Mouse (Mus musculus) CD4-positive, CD25-positive, alpha-beta regulatory T cell (primary cell): ENCODE data around the gene Psme4. TPM values are rescaled to one million over a fixed set of nuclear protein-coding genes. Genes with fewer than 3 reads are reported as not detected.

Experiments used
- polyA plus RNA-seq: library from polyadenylated mRNA; unstranded; fragments of 100-300 nt; shearing (Covaris generic); gene quantifications from one replicate; pipeline ENCODE4 v1.2.1, GENCODE M21; 2017

Gene Psme4
- 18.2 TPM for polyA plus RNA-seq

GRCm38 (mm10) chr11:30771267-30771903 lies at the start of gene Psme4:
TSS of gene Psme4 (plus strand) at chr11:30771726.

DNA sequence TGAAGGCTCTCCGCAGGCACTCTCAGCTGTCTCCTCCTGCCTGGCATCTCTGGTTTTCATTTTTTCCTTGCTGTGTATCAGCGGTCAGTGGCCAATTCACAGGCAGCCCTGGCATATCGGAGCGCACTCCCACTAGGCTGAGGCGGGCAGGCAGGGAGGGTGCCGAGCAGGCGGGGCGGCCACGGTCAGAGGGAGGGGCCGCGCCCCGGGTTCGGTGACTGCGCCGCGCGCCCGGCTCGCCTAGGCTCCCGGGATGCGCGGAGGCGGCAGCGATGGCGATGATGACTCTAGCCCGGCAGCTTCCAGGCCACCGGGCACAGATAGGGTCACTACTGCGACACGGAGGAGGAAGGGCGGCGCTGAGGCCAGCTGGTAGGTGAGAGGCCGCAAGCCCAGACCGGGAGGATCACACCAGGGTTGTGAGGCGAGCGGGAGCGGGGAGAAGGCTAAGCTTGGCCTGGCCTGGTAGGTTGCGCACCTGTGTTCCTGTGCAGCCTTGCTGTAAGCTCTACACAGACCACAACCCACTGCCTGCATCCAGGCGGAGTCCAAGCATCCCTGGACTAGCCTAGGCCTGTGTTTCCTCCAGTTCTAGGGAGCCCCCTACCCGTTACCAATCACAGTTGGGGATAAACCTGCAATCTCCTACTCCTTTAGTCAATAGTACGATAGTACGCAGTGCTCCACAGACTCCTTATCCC lies 113.8 kb downstream of the Psme4 start, which contains the start of the genes Gpr75 and Asb3:
Gene Gpr75 (plus strand): TSS at position 188 of the 701 bp plus-strand sequence.
Gene Asb3 (plus strand): TSS at position 246 of the 701 bp plus-strand sequence.

Other genes with a start within 250 kb of the Psme4 start
- 0.84 TPM for gene Acyp2, start 122.1 kb upstream of the Psme4 start, polyA plus RNA-seq
- not detected for gene Gpr75, start 113.6 kb downstream of the Psme4 start, polyA plus RNA-seq
- gene Asb3, start 113.7 kb downstream of the Psme4 start, polyA plus RNA-seq, result 49.1 TPM
- gene Erlec1, start 182.6 kb downstream of the Psme4 start, polyA plus RNA-seq, result 7.2 TPM
- 7.5 TPM for gene Chac2, start 214.6 kb downstream of the Psme4 start, polyA plus RNA-seq